Mouse (Mus musculus) stomach, embryonic 14.5 days (tissue): ENCODE measurements at regions not wholly inside any gene's neighbourhood (a gene's known extent, or its start where the extent isn't known, plus 50 kb on each side); places are given as distances from the start of the nearest gene placed in this dataset.

Experiments
- ATAC-seq: fragments of 200-750 bp; cut with Nextera tagmentation; 2 replicates; pipeline ENCODE4 v1.8.0; 2017; ENCODE audit warnings: low read depth, moderate TSS enrichment; ENCODE audit not compliant: insufficient number of reproducible peaks, insufficient read depth, low FRiP score
- H3K27ac ChIP-seq: fragments of 300-500 bp; sonication (generic); 2 replicates; pipeline ENCODE4 v1.5.1; 2014; ENCODE audit warnings: mild to moderate bottlenecking, low read length, moderate library complexity, mixed read lengths
- H3K27me3 ChIP-seq: fragments of 300-500 bp; sonication (generic); 2 replicates; pipeline ENCODE4 v1.6.1; 2014; ENCODE audit warnings: low read length, control low read depth, mixed read lengths; ENCODE audit not compliant: control insufficient read depth, insufficient read depth
- H3K36me3 ChIP-seq: fragments of 300-500 bp; sonication (generic); 2 replicates; pipeline ENCODE4 v1.6.1; 2014; ENCODE audit warnings: mild to moderate bottlenecking, control low read depth, low read length, moderate library complexity, mixed read lengths; ENCODE audit not compliant: control insufficient read depth, insufficient read depth
- H3K4me1 ChIP-seq: fragments of 300-500 bp; sonication (generic); 2 replicates; pipeline ENCODE4 v1.6.1; 2014; ENCODE audit warnings: low read length, control low read depth, mixed read lengths; ENCODE audit not compliant: control insufficient read depth, insufficient read depth
- H3K4me2 ChIP-seq: fragments of 300-500 bp; sonication (generic); replicated peaks from 2 replicates; pipeline ENCODE4 v1.6.1; 2014; ENCODE audit warnings: low read depth, low read length, control low read depth
- H3K4me3 ChIP-seq: fragments of 300-500 bp; sonication (generic); 2 replicates; pipeline ENCODE4 v1.5.1; 2014; ENCODE audit warnings: low read depth, low read length, control low read depth
- H3K9ac ChIP-seq: fragments of 300-500 bp; sonication (generic); replicated peaks from 2 replicates; pipeline ENCODE4 v1.6.1; 2014; ENCODE audit warnings: low read depth, mild to moderate bottlenecking, control low read depth, low read length, moderate library complexity, mixed read lengths
- H3K9me3 ChIP-seq: fragments of 300-500 bp; sonication (generic); 2 replicates; pipeline ENCODE4 v1.6.1; 2016; ENCODE audit warnings: low read depth, low read length, control low read depth; ENCODE audit not compliant: control insufficient read depth
- WGBS: fragments of 180-500 bp; shearing (Covaris S2); extraction: QIAGEN DNeasy Blood & Tissue Kit; methylation state at CpG from one replicate; pipeline ENCODE4 v1.1.7; 2014; 5-methylcytosine and 5-hydroxymethylcytosine counted together

- Histone ChIP-seq H3K36me3 (no peaks in the 10 kb centered on the region), H3K4me3 (no peak overlapping the region), H3K9ac (no peak overlapping the region), H3K27me3 (no peaks in the 10 kb centered on the region), H3K9me3 (no peaks in the 10 kb centered on the region), H3K27ac (no peak overlapping the region; the same call in 1 of the 2 replicates), H3K4me2 (no peak overlapping the region), H3K4me1 (peaks cover 5% of the 10 kb centered on the region; the same call in 1 of the 2 replicates)
- no peak for ATAC-seq
- WGBS, result 80% methylated on average over 4 of the region's 4 CpGs
These were observed 74.8 kb upstream of the Bmp2k start for GRCm38 (mm10) chr5:96922716-96923076.

GRCm38 (mm10) chr5:96923526-96923925 lies 74.0 kb upstream of the Bmp2k start:
- Histone ChIP-seq H3K9me3 (no peaks in the 10 kb centered on the region), H3K4me3 (no peak overlapping the region), H3K27ac (no peak overlapping the region), H3K36me3 (no peaks in the 10 kb centered on the region), H3K9ac (no peak overlapping the region), H3K4me1 (peaks cover 5% of the 10 kb centered on the region; the same call in 1 of the 2 replicates), H3K27me3 (no peaks in the 10 kb centered on the region), H3K4me2 (no peak overlapping the region)
- WGBS, result 100% methylated on average over 1 of the region's 1 CpGs
- no peak for ATAC-seq

- Histone ChIP-seq H3K27ac (no peak overlapping the region), H3K4me1 (peaks cover 5% of the 10 kb centered on the region; the same call in 1 of the 2 replicates), H3K27me3 (no peaks in the 10 kb centered on the region), H3K36me3 (no peaks in the 10 kb centered on the region), H3K9ac (no peak overlapping the region), H3K4me3 (no peak overlapping the region), H3K4me2 (no peak overlapping the region), H3K9me3 (no peaks in the 10 kb centered on the region)
- WGBS, result 89% methylated on average over 7 of the region's 7 CpGs
- no peak for ATAC-seq
These were observed 72.6 kb upstream of the Bmp2k start for GRCm38 (mm10) chr5:96924736-96925429.

GRCm38 (mm10) chr5:96925943-96926342 lies 71.5 kb upstream of the Bmp2k start:
- no peak overlapping the region for H3K27ac ChIP-seq
- H3K27me3 ChIP-seq, result no peaks in the 10 kb centered on the region
- 67% methylated on average over 2 of the region's 2 CpGs for WGBS
- ATAC-seq, result no peak
- H3K36me3 ChIP-seq, result no peaks in the 10 kb centered on the region
- peaks cover 5% of the 10 kb centered on the region; the same call in 1 of the 2 replicates for H3K4me1 ChIP-seq
- H3K9me3 ChIP-seq, result no peaks in the 10 kb centered on the region
- no peak overlapping the region for H3K4me2 ChIP-seq
- H3K9ac ChIP-seq, result no peak overlapping the region
- H3K4me3 ChIP-seq, result no peak overlapping the region

- H3K4me1 ChIP-seq, result no peaks in the 10 kb centered on the region
- no peaks in the 10 kb centered on the region for H3K9me3 ChIP-seq
- H3K4me2 ChIP-seq, result no peak overlapping the region
- WGBS, result 54% methylated on average over 2 of the region's 2 CpGs
- no peak overlapping the region for H3K27ac ChIP-seq
- H3K36me3 ChIP-seq, result no peaks in the 10 kb centered on the region
- ATAC-seq, result no peak
- H3K9ac ChIP-seq, result no peak overlapping the region
- no peaks in the 10 kb centered on the region for H3K27me3 ChIP-seq
- no peak overlapping the region for H3K4me3 ChIP-seq
These were observed 66.4 kb upstream of the Bmp2k start for GRCm38 (mm10) chr5:96931091-96931490.

- Histone ChIP-seq H3K4me2 (no peak overlapping the region), H3K27me3 (no peaks in the 10 kb centered on the region), H3K9me3 (no peaks in the 10 kb centered on the region), H3K4me1 (no peaks in the 10 kb centered on the region), H3K36me3 (no peaks in the 10 kb centered on the region), H3K27ac (no peak overlapping the region), H3K4me3 (no peak overlapping the region), H3K9ac (no peak overlapping the region)
- ATAC-seq, result no peak
- WGBS, result 54% methylated on average over 4 of the region's 4 CpGs
These were observed 65.8 kb upstream of the Bmp2k start for GRCm38 (mm10) chr5:96931576-96932152.

GRCm38 (mm10) chr5:96936239-96936638 lies 61.2 kb upstream of the Bmp2k start:
- Histone ChIP-seq H3K9ac (no peak overlapping the region), H3K27me3 (no peaks in the 10 kb centered on the region), H3K4me2 (no peak overlapping the region), H3K4me1 (peaks cover 14% of the 10 kb centered on the region), H3K36me3 (no peaks in the 10 kb centered on the region), H3K9me3 (no peaks in the 10 kb centered on the region), H3K4me3 (no peak overlapping the region), H3K27ac (no peak overlapping the region)
- no peak for ATAC-seq
- 77% methylated on average over 3 of the region's 3 CpGs for WGBS

GRCm38 (mm10) chr5:96938718-96939117 lies 58.8 kb upstream of the Bmp2k start:
- Histone ChIP-seq H3K9me3 (no peaks in the 10 kb centered on the region), H3K27me3 (no peaks in the 10 kb centered on the region), H3K4me1 (peaks cover 14% of the 10 kb centered on the region), H3K4me3 (no peak overlapping the region), H3K27ac (no peak overlapping the region), H3K9ac (no peak overlapping the region), H3K4me2 (no peak overlapping the region), H3K36me3 (no peaks in the 10 kb centered on the region)
- ATAC-seq, result no peak
- WGBS, result 88% methylated on average over 11 of the region's 11 CpGs

GRCm38 (mm10) chr5:96939273-96939672 lies 58.2 kb upstream of the Bmp2k start:
- no peak for ATAC-seq
- no peak overlapping the region for H3K4me3 ChIP-seq
- H3K9me3 ChIP-seq, result no peaks in the 10 kb centered on the region
- no peak overlapping the region for H3K4me2 ChIP-seq
- H3K27ac ChIP-seq, result no peak overlapping the region
- H3K27me3 ChIP-seq, result no peaks in the 10 kb centered on the region
- 71% methylated on average over 1 of the region's 1 CpGs for WGBS
- peaks cover 14% of the 10 kb centered on the region for H3K4me1 ChIP-seq
- no peaks in the 10 kb centered on the region for H3K36me3 ChIP-seq
- no peak overlapping the region for H3K9ac ChIP-seq
